Mouse (Mus musculus): ENCODE measurements at regions not wholly inside any gene's neighbourhood (a gene's known extent, or its start where the extent isn't known, plus 50 kb on each side); places are given as distances from the start of the nearest gene placed in this dataset.

DNA sequence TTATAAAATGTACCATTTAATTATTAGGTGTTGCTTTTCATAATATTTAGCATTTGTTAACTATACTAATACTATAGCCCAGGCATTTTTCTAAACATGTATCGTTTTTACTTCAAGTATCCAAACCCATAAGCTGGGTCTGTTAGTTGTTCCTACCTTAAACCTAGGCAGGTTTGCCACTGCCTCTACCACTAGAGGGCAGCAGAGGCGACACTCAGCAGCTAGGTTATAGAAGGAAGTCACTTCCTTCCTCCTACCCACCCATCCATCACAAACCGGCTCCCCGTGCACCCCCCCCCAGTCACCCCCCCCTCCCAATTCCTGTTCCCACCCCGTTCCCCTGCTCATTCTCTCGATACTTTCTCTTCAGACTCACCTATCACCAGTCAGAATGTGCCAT is 150.6 kb downstream of the Cct6b start:
- intact Hi-C loops (cut with DNase I) = loop anchor here (1.0 to 5.0 kb wide), 4 partner anchors 71 to 376 kb away; partner anchors contain the start of genes Fndc8 and Rad51d
- peak; percentile 63 to 66 for DNase-seq (ENCODE audit: extremely low spot score in 1 of 2, low spot score in 2 of 2)
- Histone ChIP-seq H3K27ac (no peak overlapping the region), H3K4me3 (no peak overlapping the region)
- TF ChIP-seq CTCF (IDR thresholded peaks at IDR 0.05) = peak; percentile 82

- no peak overlapping the region for H3K4me3 ChIP-seq
- H3K27ac ChIP-seq = no peak overlapping the region
- peak; percentile 33 for TF ChIP-seq CTCF (IDR thresholded peaks at IDR 0.05)
- no peak for DNase-seq (ENCODE audit: extremely low spot score in 1 of 2, low spot score in 2 of 2)
- intact Hi-C loops (cut with DNase I) = loop anchor here (2.0 to 5.0 kb wide), 3 partner anchors 219 to 375 kb away; partner anchors contain the start of genes Fndc8 and Rad51d
These were observed 152.1 kb downstream of the Cct6b start for GRCm38 (mm10) chr11:82612026-82612425.

GRCm38 (mm10) chr11:82608963-82609362 is 155.2 kb downstream of the Cct6b start:
- no peak for DNase-seq (ENCODE audit: extremely low spot score in 1 of 2, low spot score in 2 of 2)
- Histone ChIP-seq H3K27ac (no peak overlapping the region), H3K4me3 (no peak overlapping the region)
- intact Hi-C loops (cut with DNase I) = no loop called here
- TF ChIP-seq CTCF (IDR thresholded peaks at IDR 0.05) = no peak

DNA sequence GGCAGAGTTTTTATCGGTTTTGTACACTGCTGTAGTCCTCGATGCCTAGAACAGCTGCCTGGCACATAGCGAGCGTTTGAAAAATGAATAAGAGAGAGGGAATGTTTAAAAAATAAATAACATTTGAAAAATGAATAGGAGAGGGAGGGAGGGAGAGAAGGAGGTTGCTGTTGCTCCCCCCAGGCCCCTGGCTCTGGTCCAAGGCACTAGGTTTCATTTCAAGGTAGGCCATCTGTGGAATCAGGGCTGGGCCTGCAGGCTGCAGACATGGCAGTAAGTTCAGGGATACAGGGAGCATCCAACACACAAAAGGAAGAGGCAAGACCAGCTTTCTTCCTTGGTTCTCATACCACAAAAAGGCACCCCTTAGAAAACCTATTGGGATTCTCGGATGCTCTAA is 156.5 kb downstream of the Cct6b start:
- DNase-seq (ENCODE audit: extremely low spot score in 1 of 2, low spot score in 2 of 2) = no peak
- Histone ChIP-seq H3K4me3 (no peak overlapping the region), H3K27ac (no peak overlapping the region)
- intact Hi-C loops (cut with DNase I) = no loop called here
- no peak for TF ChIP-seq CTCF (IDR thresholded peaks at IDR 0.05)

DNA sequence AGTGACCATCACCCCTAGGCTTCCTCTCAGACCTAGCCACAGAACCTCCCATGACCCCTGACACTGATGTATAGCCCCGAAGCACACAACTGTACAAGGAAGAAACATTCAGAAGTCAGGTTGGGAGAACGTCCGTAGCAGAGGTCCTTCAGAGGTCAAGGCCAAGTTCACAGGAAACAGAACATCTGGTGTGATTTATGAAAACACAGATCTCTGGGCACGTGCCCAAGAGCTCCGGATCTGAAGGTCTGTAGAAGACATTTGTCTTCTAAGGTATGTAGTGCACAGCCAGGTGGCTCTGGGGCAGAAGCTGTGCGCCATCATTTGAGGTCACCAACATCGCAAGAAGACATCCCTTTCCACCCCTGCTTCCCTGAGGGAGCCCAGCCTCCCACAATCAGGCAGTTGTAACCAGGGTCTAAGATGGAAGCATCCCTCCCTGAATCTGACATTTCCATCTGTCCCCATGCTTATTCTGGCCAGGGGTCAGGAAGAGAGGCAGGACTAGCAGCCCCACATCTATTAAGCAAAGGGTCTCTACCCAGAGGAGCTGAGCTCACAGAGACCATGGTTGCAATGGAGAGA is 159.8 kb downstream of the Cct6b start:
- no peak for TF ChIP-seq CTCF (IDR thresholded peaks at IDR 0.05)
- no peak overlapping the region for H3K27ac ChIP-seq
- intact Hi-C loops (cut with DNase I) = no loop called here
- DNase-seq (ENCODE audit: extremely low spot score in 1 of 2, low spot score in 2 of 2) = no peak
- no peak overlapping the region for H3K4me3 ChIP-seq

GRCm38 (mm10) chr11:82602818-82603217 is 161.3 kb downstream of the Cct6b start:
- TF ChIP-seq CTCF (IDR thresholded peaks at IDR 0.05) = no peak
- Histone ChIP-seq H3K27ac (no peak overlapping the region), H3K4me3 (no peak overlapping the region)
- DNase-seq (ENCODE audit: extremely low spot score in 1 of 2, low spot score in 2 of 2) = no peak
- intact Hi-C loops (cut with DNase I) = no loop called here

DNA sequence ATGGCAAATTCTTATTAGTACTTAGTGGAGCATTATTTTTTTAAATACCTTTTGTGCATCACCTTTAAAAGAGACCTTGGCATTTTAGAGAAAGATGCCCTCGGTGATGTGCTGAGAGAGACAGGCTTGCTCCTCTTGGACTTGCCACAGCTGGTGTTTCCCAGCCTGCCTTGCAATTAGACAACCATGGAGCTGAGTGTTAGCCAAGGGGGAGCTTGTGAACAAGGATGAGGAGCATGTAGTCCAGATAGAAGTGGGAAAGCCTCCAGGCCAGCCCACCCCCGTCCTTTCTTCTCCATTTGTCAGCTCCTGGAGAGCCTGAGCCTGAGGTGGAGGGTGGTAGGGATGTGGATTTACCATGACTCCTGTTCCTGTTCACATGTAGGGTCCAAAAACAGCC is 161.9 kb downstream of the Cct6b start:
- intact Hi-C loops (cut with DNase I) = no loop called here

DNA sequence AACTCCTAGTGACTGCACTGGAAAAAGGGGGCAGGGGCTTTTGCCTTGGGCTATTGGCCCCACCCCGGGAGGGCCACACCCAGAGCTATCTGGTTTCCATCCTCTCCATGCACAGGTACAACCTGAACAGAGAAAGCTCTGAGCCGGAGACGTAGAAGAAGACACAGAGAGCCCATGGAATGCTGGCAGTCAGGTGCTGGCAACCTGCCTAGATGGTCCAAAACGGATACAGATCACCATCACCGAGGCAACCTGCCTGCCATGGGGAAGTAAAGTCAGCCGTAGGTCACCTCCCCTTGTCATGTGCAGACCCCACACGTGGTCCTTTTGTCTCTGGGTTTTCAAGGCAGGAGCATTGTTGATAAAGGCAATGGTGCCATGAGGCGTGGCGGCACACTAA is 164.0 kb downstream of the Cct6b start:
- DNase-seq (ENCODE audit: extremely low spot score in 1 of 2, low spot score in 2 of 2) = no peak
- no peak overlapping the region for H3K27ac ChIP-seq
- intact Hi-C loops (cut with DNase I) = no loop called here
- TF ChIP-seq CTCF (IDR thresholded peaks at IDR 0.05) = no peak
- no peak overlapping the region for H3K4me3 ChIP-seq

More for the DNA sequence above, 161.9 kb downstream of the Cct6b start:
- DNase-seq (ENCODE audit: extremely low spot score in 1 of 2, low spot score in 2 of 2) = no peak
- Histone ChIP-seq H3K27ac (no peak overlapping the region), H3K4me3 (no peak overlapping the region)
- no peak for TF ChIP-seq CTCF (IDR thresholded peaks at IDR 0.05)

GRCm38 (mm10) chr11:82597757-82598156 is 166.4 kb downstream of the Cct6b start:
- no peak for DNase-seq (ENCODE audit: extremely low spot score in 1 of 2, low spot score in 2 of 2)
- no peak overlapping the region for H3K27ac ChIP-seq
- TF ChIP-seq CTCF (IDR thresholded peaks at IDR 0.05) = no peak
- intact Hi-C loops (cut with DNase I) = loop anchor here (10.0 kb wide), 1 partner anchor 133 kb away; no protein-coding TSS in a partner anchor
- H3K4me3 ChIP-seq = no peak overlapping the region

GRCm38 (mm10) chr11:82596801-82597200 is 167.3 kb downstream of the Cct6b start:
- intact Hi-C loops (cut with DNase I) = loop anchor here (10.0 kb wide), 1 partner anchor 132 kb away; no protein-coding TSS in a partner anchor
- TF ChIP-seq CTCF (IDR thresholded peaks at IDR 0.05) = no peak
- no peak for DNase-seq (ENCODE audit: extremely low spot score in 1 of 2, low spot score in 2 of 2)
- H3K27ac ChIP-seq = no peak overlapping the region
- no peak overlapping the region for H3K4me3 ChIP-seq

- DNase-seq (ENCODE audit: extremely low spot score in 1 of 2, low spot score in 2 of 2) = no peak
- Histone ChIP-seq H3K27ac (no peak overlapping the region), H3K4me3 (no peak overlapping the region)
- TF ChIP-seq CTCF (IDR thresholded peaks at IDR 0.05) = no peak
- intact Hi-C loops (cut with DNase I) = loop anchor here (10.0 kb wide), 1 partner anchor 125 kb away; no protein-coding TSS in a partner anchor
These were observed 174.4 kb downstream of the Cct6b start for GRCm38 (mm10) chr11:82589761-82590160.

- DNase-seq (ENCODE audit: extremely low spot score in 1 of 2, low spot score in 2 of 2) = no peak
These were observed 175.4 kb downstream of the Cct6b start for GRCm38 (mm10) chr11:82588744-82589143.

DNA sequence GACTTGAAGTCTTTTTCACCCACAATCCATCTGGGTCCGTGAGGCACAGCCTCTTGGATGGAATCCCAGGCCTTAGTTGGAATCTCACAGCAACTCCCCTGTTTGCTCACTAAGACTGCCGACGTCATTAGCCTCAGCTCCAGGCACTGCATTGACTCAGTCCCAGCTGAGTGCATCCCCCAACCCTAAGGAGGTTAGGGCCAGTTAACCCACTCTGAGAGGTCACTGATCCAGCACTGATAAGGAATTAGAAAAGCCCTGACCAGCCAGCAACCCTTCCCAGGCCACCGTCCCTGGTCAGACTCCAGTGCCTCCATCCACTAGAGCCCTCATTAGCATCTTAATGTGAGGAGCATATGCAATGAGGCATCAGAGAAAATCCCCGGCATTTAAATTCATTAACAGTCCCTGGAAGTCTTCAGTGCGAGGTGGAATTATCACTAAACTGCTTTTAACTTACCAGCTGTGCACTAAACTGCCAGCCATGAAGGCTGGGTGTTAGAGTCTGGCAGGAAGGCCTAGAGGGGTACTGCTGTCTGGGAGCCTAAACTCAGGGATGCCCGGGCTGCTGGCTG is 184.2 kb downstream of the Cct6b start:
- Histone ChIP-seq H3K4me3 (no peak overlapping the region), H3K27ac (no peak overlapping the region)
- peak; percentile 43 to 56 for DNase-seq (ENCODE audit: extremely low spot score in 1 of 2, low spot score in 2 of 2)
- intact Hi-C loops (cut with DNase I) = no loop called here
- TF ChIP-seq CTCF (IDR thresholded peaks at IDR 0.05) = no peak

More at GRCm38 (mm10) chr11:82588744-82589143, 175.4 kb downstream of the Cct6b start:
- H3K27ac ChIP-seq = no peak overlapping the region
- no peak for TF ChIP-seq CTCF (IDR thresholded peaks at IDR 0.05)
- H3K4me3 ChIP-seq = no peak overlapping the region
- intact Hi-C loops (cut with DNase I) = no loop called here
